Mouse (Mus musculus): ENCODE results near the gene Atg5.

Gene Atg5

DNA sequence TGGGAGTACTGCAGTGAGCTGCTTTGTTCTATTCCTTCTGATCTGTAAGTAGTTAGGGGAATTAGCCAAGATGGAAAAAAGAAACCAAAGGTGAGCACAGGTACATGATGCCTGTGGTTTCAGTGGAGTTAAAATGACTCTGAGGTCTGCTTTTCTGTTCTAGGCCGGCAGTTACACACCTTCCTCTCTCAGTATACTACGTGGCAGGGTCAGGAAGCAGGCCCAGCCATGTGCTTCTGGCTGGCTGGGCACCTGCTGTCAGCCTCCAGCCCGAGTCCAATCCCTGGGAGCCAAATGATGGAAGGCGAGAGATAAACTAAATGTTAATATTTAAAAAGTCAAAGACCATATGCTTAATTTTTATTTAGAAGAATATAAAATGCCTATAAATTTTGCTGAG lies 85.3 kb downstream of the Atg5 start:
- ATAC-seq (ENCODE audit: low TSS enrichment): no peak

DNA sequence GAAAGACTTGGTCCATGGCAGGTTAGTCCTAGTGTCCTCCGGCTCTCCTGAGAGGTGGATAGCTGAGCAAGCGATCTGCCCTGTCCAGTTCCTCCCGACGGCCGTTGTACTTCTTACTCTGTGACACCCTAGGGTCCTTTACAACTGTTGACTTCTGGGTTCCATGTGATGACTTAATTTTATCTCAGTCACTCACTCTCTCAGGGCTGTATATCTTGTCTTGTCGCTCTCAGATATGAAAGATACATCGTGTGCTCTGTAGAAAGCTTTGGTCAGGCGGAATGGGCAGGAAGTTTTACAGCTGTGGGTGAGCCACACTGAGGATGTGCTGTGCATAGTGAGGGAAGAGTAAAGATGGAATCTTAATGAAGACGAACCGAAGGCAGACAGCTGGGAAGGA lies 86.2 kb downstream of the Atg5 start:
- ATAC-seq (ENCODE audit: low TSS enrichment): 0 out of 2 replicates have a peak, but pooled peaks have one; percentile 20

DNA sequence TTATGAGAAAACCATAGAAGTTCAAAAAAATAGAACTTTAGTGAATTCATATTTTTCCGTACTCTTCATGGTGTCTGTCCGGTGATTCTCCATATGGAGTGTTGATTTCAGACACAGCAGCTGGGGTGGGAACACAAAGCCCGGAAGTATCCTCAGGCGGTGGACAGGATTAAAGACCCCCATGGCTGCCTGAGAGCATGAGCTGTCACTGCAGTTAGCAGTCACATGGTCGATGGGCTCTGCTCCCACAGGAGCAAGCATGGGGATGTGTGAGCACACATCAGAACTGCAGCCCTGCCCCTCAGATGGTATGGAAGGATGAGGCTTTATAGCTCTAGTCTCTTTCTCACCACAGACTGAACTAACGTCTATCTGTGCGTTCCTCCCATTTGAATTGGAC lies 87.1 kb downstream of the Atg5 start:
- no peak for ATAC-seq (ENCODE audit: low TSS enrichment)

DNA sequence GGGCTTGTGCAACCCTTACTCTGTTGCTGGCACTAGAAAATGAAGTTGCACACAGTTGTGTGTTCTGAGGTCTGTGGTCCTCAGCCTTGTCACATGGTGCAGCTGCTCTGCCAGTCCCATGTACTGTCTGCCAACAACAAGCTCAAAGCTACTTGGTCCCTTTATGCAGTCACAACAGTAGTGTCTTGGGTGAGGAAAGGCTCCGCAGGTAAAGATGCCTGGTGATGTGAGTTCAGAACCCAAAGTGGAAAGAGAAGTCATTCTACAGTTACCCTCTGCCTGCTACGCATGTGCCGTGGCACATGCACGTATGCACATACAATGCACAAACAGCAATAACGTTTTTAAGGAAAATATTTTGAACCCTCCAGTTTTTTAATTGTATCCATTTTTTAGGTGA lies 88.5 kb downstream of the Atg5 start:
- no peak for ATAC-seq (ENCODE audit: low TSS enrichment)

DNA sequence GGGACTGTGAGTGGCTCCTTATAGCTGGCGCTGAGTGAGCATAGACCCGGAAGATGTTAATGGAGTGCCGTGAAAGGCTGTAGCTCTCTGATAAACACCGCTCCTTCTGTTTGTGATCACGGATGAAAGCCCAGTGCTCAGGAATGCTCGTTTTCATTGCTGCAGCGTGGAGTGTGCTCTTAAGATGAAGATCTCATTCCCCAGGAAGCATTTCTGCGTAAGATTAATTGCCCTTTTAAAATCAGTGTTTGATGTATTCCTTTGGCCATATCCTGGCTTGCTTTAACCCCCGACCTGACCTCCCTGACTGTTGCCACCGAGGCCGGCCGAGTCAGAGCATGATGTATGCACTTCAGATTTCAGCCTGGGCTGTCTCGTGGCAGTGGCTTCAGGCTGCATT lies 89.2 kb downstream of the Atg5 start:
- ATAC-seq (ENCODE audit: low TSS enrichment): no peak

DNA sequence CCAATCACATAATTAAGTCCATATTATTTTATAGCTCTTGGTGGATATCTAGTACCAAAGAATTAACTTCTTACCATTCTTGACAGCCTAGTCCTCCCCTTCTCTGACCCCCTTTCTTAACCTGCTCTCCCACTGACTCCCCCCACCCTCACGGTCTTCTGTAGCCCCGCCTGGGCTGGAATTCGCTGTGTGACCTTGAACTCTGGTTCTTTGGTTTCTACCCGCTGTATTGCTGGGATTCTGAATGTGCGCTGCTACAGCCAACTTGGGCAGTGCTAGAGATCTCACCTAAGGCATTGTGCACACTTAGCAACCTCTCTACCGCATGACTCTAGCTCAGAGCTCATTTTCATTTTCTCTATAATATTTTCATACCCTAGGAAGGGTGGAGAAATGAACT lies 90.7 kb downstream of the Atg5 start:
- ATAC-seq (ENCODE audit: low TSS enrichment): no peak

DNA sequence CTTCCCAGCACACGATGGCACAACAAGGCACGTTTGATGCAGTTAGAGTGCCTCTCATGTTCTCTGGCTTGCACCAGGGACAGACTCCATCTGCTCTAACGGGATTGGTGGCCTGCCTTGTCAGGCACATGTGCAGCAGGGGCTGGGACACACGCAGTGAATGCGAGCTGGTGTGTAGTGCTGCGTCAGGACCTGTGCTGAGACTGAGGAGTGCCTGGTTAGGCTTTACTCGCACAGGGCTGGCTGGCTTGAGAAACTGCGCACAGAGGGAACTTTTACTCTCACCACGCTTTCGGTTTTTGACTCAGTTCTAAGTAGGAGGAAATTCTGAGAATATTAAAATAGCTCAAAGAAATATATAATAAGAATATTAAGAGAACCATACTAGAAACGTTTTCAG lies 92.5 kb downstream of the Atg5 start:
- ATAC-seq (ENCODE audit: low TSS enrichment): 0 out of 2 replicates have a peak, but pooled peaks have one; percentile 25

DNA sequence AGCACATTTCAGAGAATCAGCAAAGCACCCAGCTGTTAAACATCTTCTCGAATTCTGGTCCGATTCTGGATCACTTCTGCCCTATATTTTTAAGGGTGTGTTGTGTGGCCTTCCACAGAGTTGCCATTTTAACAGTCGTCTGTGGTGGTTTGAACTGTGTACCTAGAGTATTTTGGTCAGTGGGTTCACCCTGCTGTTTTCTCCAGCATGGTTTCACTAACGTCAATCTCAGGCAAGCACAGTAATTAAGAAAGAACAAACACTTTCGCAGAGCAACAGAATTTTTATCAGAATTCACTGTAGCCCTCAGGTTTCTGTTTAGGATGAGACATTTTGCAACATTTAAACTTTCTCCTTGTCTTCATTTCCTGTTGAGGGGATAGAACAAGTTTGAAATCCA lies 94.3 kb downstream of the Atg5 start:
- ATAC-seq (ENCODE audit: low TSS enrichment): no peak

DNA sequence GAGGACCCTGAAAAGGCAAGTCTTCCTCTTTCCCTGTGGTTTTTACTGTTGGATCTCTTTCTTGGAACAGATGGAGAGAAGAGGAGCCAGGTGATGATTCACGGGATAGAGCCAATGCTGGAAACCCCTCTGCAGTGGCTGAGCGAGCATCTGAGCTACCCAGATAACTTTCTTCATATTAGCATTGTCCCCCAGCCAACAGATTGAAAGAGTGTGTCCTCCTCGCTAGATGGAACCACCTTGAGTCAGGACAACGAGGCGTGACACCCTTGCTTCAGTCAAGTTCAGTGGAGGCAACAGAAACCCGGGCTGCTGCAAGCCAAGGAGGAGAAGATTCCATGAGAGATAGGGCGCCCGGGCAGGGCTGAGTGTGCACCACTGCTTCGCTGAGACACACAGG lies 94.7 kb downstream of the Atg5 start:
- peak; percentile 82 for ATAC-seq (ENCODE audit: low TSS enrichment)

DNA sequence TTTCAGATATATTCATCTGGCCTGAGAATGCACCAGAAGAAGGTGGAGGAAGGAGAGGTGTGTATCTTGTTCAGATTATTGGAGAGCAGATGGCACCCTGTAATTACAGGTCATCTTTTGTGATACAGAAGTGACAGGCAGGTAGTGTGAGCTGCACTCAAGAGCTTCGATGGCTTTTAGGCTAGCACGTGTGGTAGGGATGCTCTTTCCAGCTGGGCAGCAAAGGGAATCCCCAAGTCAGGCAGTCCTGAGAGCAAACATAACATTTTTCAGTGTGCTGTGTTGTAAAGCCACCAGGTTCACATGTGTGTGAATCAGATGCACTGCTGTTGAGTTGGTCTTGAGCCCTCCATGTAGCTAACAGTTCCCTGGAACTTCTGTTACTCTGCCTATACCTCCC lies 98.0 kb downstream of the Atg5 start:
- no peak for ATAC-seq (ENCODE audit: low TSS enrichment)

DNA sequence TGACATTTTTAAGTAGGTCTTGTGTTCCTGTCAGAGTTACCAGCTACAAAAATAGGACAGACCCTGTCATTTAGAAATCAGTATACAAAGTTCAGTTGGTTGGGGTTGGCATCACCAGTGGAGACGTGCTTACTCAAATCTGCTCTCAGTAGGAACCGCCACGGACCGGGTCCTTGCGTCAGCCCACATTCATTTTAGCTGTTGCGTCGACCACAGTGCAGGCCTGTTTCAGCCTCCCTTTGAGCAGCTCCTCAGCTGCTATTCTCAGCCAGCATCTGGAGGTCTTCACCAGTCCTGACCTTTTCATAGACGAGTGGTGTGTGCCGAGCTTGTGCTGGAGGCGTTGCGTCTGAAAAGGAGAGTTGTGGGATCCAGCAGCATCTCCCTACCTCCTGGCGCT lies 98.9 kb downstream of the Atg5 start:
- ATAC-seq (ENCODE audit: low TSS enrichment): no peak

DNA sequence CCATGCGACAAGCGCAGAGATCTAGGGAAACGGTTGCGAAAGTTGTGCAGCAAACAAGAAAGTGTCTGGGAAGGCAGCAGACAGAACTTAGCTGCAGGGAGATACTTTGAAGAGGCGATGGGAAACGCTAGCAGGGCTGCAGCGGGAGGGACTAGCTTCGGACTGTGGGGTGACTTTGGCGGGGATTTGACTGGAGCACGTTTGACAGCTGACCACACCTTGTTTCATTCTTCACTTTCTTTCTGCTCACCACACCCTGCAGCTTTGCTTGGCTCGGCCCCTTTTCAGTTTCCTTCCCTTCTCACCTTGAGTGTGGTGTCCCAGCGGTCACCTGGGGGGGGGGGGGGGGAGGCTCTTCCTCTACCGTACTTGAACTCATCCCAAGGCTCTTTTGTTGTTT lies 100.4 kb downstream of the Atg5 start:
- no peak for ATAC-seq (ENCODE audit: low TSS enrichment)

DNA sequence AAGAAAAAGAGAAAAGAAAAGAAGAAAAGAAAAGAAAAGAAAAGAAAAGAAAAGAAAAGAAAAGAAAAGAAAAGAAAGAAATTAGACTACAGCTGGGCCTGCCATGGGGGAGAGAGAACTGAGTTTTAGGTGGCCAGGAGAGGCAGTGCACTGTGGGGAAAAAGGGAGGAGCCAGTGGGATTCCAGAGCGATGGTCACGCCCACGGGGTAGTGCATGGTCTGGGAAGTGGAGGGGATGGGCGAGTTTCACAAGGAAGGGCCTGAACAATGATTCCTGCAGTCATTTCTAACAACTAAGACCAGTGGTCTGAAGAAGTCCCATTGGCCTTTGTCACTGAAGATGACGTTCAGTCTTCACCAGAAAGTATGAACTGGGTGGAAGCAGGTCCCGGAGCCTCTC lies 102.5 kb downstream of the Atg5 start:
- ATAC-seq (ENCODE audit: low TSS enrichment): no peak

DNA sequence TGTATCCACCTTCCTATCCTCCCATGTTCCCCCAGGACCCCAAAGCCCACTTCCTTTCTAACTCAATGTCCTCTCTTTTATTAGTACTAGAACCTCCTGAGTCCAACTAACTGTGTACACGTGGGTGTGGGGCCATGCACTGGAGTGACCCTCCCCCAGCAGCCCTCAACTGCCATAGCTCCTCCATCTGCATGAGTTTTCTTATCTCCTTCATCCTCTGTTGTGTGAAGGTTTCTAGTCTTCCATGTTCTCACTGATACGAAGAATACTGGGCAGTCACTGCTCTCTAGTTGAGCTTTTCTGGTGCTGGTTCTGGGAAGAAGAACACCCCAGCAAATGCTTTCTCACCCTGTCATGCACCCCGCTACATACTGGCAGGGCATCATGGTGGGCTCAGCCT lies 104.1 kb downstream of the Atg5 start:
- ATAC-seq (ENCODE audit: low TSS enrichment): no peak

DNA sequence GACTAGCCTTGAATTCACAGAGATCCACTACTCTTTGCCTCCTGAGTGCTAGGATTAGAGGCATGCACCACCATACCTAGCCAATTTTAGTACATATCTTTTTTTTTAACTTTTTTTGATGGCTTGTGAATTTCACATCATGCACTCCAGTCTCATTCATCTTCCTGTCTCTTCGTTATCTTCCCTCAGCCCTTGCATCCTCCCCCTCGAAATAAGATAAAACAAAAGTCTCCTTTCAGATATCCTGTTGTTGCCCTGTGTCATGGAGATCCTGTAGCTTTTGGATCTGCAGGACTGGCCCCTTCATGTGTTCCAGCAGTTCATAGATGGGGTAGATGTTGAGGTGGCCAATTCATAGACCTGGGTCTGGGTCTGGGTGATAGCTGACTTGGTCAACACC lies 106.5 kb downstream of the Atg5 start:
- no peak for ATAC-seq (ENCODE audit: low TSS enrichment)

DNA sequence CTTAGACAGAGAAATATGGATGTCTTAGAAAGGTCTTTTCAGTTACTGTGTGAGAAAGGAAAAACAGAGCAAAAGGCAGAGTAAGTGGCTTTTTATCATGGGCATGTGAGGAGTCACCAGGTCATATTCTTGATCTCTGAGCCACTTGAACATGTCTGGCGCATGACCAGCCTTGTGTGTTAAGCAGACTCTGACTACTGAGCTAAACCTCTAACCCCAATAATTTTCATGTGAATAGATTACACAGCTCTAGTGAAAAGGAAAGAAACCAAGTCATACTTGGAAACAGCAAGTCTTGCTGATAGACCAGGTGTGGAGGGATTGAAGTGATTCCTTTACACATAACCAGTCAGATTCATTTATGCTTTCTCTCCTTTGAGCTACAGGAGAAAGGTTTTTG lies 107.3 kb downstream of the Atg5 start:
- no peak for ATAC-seq (ENCODE audit: low TSS enrichment)

DNA sequence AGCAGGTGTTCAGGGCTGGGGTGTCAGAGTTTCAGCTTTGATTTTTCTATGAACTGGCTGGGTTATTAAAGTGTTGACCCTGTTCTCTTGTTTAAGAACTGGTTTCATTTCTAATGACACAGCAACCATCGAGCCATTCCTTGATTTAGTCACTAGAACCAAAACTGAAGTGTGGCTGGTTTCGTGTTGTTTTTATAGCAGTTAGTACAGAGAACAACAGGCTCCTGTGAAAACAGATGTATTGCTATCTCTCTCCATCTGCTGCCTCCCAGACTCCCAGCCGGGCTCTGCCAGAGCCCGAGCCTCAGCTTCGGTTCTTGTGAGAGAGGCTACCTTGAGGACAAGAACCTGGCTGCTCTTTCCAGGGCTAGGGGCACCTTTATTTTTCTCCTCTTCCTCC lies 109.7 kb downstream of the Atg5 start:
- peak; percentile 88 for ATAC-seq (ENCODE audit: low TSS enrichment)

DNA sequence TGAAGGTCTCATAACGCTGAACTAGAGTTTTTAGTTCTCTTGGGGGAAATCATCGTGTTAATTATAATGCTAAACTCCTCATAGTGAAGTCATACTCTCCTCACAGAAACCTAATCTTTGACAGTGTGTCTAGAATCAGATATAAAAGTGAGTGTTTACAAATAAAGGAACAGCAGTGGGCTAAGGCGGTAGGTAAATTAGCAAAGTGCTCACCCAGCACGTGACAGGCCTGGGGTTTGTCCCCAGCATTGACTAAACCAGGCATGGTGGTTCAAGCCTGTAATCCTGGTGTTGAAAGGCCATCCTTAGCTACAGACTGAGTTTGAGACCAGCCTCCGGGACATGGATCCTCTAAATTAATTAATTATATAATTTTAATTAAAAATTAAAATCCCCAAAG lies 110.2 kb downstream of the Atg5 start:
- no peak for ATAC-seq (ENCODE audit: low TSS enrichment)

DNA sequence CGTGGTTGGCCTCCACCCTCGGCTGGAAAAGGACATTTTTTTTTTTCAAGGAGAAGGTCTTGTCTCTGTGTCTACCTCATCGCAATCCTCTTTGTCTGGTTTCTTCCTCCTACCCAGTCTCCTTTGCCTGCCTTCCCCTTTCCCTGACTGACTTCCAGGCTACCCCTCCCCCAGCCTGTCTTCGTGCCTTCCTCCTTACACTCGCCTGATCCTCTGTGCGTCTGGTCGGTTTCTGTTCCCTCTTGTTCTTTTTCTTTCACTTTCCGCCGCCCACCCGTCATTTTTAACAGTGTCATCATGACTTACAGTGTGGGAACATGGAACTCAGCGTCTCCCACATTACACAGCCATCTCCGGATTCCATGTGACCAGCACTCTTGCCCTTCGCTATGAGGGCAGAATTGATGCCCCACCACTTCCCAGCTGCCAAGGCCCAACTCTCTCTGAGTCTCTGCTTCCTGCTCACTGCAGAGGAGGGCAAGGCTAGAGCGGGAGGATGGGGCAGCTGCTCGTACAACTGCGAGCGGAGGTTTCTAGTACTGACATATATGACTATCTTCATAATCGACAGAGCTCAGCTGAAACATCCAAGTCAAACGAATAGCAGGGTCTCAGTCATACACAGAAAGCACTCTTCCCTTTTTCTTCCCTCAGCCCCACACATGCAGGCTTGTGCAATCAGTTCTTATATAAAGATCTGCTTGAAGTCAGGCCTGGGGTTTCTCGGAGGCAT lies 112.5 kb downstream of the Atg5 start:
- ATAC-seq (ENCODE audit: low TSS enrichment): peak; percentile 71

DNA sequence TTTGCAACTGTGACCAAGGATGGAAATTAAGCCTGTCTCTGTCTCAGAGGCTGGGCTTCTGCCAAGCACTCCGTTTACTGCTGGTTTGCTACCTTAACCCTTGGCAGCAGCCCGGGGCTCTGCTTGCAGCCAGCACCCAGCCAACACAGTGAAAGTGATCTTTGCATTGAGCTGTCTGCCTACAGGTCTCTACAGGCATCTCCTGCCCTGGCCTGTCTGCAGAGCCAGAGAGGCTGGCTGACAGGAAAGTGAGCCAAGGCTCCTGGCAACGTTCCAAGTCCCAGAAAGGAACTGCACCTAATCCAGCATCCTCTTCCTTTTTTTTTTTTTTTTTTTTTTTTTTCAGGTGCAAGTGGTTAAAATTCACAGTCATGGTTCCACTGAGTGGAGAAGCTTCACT lies 113.2 kb downstream of the Atg5 start:
- peak; percentile 24; the same call in 1 of the 2 replicates for ATAC-seq (ENCODE audit: low TSS enrichment)

DNA sequence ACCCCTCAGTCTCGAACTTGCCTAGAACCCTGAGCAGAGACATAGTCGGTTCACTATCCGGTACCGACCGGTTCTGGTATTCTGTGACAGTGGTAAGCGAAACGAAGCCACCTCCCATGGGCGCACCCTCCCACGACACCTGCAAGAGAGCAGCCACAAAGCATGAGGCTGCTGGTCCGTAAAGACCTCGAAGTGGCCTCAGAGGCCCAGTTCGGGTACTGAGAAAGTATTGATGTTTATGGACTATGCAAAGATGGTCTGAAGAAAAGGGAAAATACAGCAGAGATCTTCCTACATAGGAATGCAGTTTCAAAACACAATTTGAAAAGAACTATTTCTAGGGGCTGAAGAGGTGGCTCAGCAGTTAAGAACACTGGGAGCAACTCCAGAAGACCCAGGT lies 113.8 kb downstream of the Atg5 start:
- no peak for ATAC-seq (ENCODE audit: low TSS enrichment)

DNA sequence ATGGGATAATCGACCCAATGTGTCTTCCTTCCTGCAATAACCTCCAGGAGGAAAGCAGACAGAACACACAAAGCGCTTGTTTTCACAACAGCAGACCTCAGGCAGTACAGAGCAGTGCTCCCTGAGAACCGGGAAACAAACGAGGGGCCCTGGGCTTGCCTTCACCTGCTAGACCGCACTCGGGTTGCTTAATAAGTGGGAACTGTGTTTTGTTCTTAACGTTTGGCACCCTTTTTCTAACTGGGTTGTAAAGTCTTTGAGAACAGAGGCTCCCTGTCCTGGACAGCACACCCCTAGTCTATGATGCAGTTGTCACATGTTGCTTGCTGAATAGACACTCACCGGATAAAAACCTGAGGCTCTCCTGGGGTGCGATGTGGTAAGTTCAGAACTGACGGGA lies 115.1 kb downstream of the Atg5 start:
- no peak for ATAC-seq (ENCODE audit: low TSS enrichment)

DNA sequence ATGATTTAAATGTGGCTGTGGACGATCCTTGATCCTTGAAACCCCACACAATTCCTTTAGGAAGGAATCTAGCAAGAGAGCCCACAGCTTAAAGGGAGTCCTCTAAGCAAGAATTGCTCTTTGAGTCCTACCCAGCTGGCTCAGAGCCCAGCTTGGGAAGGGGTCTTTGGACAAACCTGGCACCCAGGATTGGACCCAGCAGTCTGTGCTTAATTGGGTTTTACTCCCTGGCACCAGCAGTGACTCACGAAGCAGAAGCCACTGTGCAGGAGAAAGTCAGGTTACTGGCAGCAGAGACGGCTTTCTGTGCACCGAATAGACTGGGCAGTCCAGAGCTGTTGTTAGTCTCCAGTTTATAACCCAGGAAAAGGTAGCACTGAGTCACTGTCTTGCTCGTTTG lies 117.1 kb downstream of the Atg5 start:
- no peak for ATAC-seq (ENCODE audit: low TSS enrichment)

DNA sequence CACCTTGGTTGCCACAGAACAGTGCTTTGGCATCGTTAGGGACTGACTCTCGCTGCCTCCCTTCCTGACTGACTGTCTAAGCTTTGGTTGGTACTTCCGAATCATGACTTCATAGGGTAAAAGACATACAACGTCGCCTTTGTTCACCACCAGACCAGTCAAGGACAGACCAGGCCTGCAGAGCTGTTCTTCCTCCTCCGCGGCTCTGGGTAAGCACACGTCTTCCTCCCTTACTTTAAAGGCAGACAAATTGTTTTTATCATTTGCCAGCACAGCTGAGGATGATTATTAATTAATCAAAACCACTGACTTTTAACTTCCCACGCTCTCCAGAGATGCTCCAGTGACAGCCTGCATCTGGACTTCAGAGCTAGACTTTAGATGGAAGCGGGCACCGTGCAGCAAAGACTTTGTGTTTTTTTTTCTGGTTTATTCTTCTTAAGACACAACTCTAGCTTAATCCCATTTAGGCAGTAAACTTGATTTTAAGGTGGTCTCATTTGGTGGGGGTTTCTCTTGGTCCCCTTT lies 120.6 kb downstream of the Atg5 start:
- ATAC-seq (ENCODE audit: low TSS enrichment): no peak
